Mouse (Mus musculus) urinary bladder, adult 18-20 months (tissue): Measurements from ENCODE around the gene Bmp2k.

Source experiments
- DNase-seq, 2 experiments: peaks; one replicate each; pipeline ENCODE4 v3.0.0; 2022; ENCODE audit warnings: low spot score in 2 of 2, mixed read lengths in 2 of 2

Gene Bmp2k

DNA sequence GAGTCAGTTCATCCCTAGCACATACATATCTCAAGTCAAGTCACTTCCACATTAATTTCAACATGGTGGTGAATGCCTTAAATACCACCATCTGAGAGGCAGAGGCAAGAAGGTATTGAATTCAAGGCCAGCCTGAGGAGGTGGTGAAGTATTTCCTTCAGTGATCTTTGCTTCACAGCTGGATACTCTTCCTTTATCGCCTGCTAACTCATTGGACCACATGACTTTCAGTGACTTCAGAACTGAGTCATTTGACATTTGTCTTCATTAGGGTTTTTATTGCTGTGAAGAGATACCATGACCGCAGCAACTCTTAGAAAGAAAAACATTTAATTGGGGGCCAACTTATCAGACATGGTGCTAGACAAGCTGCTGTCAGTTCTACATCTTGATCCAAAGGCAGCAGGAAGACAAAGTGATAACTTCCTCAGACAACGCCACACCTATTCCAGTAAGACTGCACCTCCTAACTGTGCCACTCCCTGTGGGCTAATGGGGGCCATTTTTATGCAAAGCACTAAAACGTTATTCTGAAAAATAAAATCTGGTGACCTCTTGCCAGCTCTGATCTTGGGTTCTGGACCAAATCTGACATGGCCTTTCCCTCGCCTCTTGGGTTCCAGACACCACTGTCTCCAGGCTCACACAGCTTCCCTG lies 24.9 kb upstream of the Bmp2k start:
- DNase-seq: no peak

- DNase-seq: no peak
Observed at GRCm38 (mm10) chr5:96973714-96974113, 23.8 kb upstream of the Bmp2k start.

DNA sequence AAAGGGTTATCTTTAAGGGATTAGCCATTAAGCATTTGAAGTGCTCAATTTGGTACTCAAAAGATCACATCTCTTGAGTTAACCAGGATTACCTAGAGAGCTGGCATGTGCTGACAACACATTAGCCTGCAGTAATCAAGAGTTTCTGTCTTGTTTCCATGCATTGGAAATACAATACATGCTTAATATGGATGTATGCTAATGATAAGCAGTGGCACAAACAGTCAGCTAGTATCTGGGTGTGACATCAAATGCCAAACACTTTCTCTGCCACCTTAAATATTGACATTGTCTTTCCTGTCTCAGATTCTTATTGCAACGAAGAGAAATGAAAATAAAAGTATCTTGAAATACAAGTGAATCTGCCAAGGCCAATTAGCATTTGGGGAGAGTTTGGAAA lies 22.8 kb upstream of the Bmp2k start:
- no peak for DNase-seq

DNA sequence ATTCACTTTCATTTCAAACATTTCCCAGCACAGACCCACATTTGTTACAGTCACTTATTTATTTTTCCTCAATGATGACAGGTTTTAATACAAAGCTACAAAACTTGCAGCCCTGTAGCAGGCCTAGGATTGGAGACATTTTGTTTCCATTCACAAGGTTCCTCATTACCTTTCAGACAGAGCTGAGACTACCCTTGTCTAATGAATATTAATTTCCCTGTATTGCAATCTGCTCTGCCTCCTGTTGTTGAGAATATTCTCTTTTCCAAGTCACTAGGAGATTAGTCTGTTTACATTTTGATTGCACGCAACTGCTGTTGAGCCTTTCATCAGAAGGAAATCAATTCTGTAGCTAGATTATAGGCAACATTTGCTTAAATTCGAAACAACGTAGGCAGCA lies 22.4 kb upstream of the Bmp2k start:
- no peak for DNase-seq

DNA sequence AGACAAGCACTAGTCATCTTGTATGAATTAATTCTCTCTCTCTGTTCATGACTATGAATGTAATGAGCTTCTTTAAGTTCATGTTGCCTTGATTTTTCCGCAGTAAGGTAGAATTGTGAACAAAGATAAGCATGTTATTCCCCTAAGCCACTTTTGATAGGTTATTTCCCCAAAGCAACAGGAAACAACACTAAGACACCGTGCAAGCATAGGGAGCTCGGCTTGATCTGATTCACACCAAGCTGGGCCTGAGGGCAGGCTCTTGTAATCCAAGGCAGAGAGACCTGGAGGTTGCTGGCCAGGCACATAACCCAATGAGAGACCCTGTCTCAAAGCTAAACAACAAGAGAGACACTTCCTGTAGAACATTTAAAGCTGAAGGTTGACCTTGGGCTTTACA lies 21.3 kb upstream of the Bmp2k start:
- DNase-seq: no peak

- DNase-seq: no peak
Observed at GRCm38 (mm10) chr5:96979296-96980007, 18.0 kb upstream of the Bmp2k start.

GRCm38 (mm10) chr5:96980008-96980634 lies 17.4 kb upstream of the Bmp2k start:
- DNase-seq: no peak

- DNase-seq: no peak
Observed at GRCm38 (mm10) chr5:96981987-96982386, 15.5 kb upstream of the Bmp2k start.

DNA sequence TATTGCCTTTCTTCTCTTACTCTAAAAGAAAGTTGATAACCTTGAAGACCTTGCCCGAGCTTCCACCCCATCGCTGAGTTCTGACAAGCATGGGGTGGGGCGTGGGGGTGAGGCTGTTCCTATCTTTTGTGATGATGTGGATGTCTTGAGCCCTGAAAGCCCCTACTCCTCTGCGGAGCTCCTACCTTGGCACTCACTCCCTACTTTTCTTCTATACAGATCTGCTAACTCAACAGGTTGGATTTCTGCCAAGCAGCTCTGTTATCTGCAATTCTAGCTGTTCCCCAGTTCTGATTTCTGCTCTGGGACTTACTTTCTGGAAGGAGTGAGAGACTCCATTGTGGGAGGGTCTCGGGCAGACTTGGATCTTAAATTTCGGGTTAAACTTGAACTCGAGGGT lies 14.3 kb upstream of the Bmp2k start:
- no peak for DNase-seq

DNA sequence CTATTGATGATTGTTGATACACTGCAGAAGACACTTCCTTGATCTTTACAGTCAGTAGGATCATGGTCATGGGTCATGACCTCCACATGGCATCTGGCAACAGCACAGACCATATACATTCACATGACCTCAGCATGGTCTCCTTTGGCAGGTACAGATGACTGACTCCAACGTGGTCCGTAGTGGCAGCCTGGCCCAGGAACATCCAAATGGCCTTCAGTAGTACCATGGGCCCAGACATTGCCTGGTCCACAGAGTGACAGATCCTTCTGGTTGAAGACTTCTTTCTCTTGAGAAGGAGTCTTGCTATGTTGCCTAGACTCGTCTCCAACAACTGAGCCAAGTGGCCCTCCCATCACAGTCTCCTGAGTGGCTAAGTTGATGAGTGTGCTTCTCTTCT lies 10.6 kb upstream of the Bmp2k start:
- DNase-seq: no peak

GRCm38 (mm10) chr5:96988880-96989279 lies 8.6 kb upstream of the Bmp2k start:
- no peak for DNase-seq

- DNase-seq: no peak
Observed at GRCm38 (mm10) chr5:96991156-96991555, 6.3 kb upstream of the Bmp2k start.

DNA sequence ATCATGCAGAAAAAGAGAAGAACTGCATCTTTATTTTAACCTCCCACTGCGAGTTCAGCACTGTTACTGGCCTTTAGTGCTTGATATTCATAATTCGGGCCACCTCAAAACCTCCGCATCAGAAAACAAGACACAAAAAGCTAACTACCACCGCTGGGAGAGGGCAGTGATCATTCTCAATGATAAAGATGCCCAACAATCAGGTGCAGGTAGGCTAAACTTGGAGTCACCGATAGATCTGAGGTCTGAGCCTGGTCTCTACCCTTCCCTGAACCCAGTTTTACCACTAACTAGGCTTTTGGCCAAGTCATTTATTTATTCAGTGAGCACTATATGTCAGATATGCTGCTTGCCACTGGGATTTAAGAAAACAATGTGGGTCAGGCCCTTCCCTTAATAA lies 4.8 kb upstream of the Bmp2k start:
- DNase-seq: no peak

GRCm38 (mm10) chr5:96993057-96993456 lies 4.4 kb upstream of the Bmp2k start:
- DNase-seq: no peak

- DNase-seq: no peak
Observed at GRCm38 (mm10) chr5:96995791-96996190, 1.7 kb upstream of the Bmp2k start.

DNA sequence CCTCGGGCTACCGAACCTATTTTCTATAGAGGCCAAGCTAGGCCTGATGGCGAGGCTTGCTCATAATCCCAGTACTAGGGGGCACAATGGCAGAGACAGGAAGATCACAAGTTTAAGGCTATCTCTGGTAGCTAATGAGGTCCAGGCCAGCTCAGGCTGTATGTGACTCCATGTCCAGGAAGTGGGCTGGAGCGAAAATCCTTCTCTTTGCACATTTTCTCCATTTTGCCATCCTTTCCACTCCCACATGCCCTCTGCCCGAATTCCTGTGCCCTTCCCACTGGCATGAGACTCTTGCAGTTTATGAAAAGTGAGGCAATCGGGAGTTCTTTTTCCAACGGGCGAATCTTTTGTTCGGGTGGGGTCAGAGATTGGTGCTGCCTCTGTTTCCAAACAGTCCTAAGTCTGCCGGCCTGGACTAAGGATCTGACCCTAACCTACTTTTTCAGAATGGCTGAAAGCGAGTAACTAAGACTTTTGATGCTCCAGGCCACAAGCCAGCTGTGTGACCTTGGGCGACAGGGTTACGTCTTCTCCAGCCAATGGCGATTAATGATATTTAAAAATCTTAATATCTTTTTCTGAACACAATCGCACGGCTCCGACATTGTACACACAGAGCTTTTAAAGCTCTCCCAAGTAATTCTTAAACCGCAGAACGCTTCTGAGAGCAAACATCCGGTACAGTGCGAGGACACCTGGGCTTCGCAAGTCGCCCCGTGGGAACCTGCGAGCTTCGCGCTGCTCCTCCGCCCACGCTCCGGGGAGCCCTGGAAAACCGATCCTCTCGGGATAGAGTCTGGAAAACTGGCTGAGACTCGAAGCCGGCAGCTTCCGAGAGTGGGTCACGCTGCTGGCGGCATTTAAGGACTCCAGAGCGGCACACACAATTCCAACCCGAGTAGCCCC lies 834 bp upstream of the Bmp2k start:
- DNase-seq: no peak

DNA sequence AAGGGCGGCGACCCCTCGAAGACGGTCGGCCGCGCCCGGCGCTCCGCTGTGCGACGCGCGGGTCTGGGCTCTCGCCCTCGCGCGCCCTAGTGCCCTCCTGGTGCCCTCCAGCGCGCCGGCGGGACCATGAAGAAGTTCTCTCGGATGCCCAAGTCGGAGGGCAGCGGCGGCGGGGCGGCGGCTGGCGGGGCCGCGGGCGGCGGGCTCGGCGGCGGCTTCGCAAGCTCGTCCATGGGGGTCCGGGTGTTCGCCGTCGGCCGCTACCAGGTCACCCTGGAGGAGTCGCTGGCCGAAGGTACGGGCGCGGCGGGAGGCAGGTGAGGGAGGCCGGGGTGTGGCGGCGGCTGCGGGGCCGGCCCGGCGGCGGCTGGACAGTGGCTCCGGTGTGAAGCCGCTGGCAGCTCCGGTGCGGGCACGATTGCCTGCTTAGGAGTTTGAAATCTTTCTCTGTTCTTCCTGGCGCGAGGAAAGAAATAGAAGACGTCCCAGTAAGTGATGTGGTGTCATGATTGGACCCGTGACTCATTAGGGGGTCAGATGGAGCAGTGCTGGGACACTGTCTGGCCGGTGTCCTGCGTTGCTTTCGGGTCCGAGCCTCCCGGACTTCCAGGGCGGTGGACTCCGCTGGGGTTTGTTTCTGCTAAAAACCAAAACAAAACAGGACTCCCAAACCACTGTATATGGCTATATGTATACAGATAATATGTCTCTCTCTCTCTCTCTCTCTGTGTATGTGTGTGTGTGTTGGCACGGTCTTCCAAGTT lies 495 bp downstream of the Bmp2k start:
- peak; percentile 22 to 65 for DNase-seq

GRCm38 (mm10) chr5:96998566-96998907 lies 1.0 kb downstream of the Bmp2k start:
- DNase-seq: no peak

DNA sequence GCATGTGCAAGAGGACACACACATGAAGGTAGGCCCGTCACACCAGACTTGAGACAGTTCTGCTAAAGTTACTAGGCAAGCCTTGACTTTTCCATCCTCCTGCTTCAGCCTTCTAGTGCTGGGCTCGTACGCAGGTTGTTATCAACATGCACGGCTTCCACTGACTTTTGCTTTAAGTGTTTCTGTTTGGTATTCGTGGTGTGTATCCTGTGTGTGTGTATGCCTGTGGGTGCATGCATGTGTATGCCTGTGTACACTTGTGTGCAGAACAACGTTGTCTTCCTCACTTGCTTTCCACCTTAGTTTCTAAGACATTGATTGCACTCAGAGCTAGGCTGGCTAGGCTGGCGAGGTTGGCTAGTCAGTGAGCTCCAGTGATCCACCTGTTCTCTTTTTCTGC lies 2.1 kb downstream of the Bmp2k start:
- no peak for DNase-seq

- DNase-seq: no peak
Observed at GRCm38 (mm10) chr5:97000524-97000923, 3.0 kb downstream of the Bmp2k start.

DNA sequence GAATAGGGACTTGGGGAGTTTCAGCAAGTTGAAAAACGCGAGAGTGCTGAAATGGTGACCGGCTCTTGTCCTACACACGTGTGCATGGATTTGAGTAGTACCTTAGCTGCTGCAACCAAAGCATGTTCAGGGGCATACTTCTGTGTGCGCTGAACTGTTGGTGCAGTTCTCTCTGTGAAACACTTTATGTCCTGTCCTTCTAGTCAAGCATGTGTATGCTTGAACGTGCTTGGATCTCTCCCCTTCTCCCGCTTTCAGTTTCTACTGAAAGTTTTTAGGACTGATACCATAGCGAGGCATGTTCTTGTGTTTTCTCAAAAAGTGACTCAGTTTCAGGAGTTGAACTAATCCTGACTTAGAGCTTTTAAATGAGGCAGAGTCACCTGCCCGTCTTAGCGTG lies 3.7 kb downstream of the Bmp2k start:
- no peak for DNase-seq

DNA sequence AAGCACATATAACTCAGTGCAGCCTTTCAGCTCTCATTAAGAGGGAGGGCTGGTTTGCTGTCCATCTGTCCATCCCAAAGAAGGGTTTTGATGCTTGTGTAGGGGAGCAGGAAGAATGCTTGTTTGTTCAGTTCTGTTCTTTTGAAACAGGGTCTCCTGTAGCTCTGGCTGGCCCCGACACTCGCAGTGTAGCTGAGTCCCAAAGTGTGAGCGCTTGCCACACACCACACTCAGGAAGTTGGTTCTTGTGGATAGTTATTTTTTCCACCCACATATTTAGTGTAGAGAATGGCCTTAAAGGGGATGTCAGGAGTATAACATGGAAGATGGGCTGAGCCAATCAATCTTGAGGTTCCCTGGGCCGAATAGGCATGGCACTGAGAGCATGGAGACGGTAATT lies 4.1 kb downstream of the Bmp2k start:
- DNase-seq: no peak
